Mouse (Mus musculus): ENCODE results near the gene Tulp4. TPM values are rescaled to one million over a fixed set of nuclear protein-coding genes. Genes with fewer than 3 reads are reported as not detected.
A peak's percentile ranks its signal among the peaks of the same experiment; 100 is the strongest.
"Not testable (repeated sequence)": the region's sequence is repeated elsewhere in the genome, so short reads cannot be mapped to it uniquely, and the experiment has no call there.

The Tulp4 gene
- total and polyA plus RNA-seq, 2 experiments from 2014 or later, result 92.0 to 417 TPM

DNA sequence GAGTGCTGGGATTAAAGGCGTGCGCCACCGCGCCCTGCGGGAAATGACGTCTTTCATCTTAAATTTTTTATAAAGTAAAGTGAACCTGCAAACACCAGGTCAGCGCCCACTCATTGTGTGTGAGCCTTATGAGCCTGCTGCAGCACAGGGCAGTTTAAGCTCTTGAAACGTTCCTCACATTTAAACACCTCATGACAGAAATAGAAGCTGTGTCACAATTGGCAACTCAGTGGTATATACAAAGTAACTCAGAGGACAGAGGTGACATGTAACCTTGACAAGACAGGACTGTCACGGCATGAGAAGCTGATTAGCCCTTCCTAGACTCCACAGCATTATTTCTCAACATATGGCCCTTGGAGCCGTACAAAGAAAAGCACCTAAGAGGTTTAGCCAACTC lies 110.3 kb downstream of the Tulp4 start:
- no peak for TF ChIP-seq CTCF (IDR thresholded peaks at IDR 0.05; ENCODE audit: low read depth)
- DNase-seq (no peak), ATAC-seq (no peak)
- H3K27ac ChIP-seq (ENCODE audit: low read depth, low read length), result no peak overlapping the region
- WGBS, result 93% methylated on average over 10 of the region's 10 CpGs
- no peak overlapping the region for H3K4me3 ChIP-seq (ENCODE audit: low read depth, low read length)
- no peaks in the 10 kb centered on the region for H3K9me3 ChIP-seq (ENCODE audit: low read length)
- no peak overlapping the region for H3K4me2 ChIP-seq (ENCODE audit: low read depth)
- peaks cover 48% of the 10 kb centered on the region for H3K36me3 ChIP-seq (ENCODE audit: insufficient read depth)
- no peaks in the 10 kb centered on the region for H3K4me1 ChIP-seq (ENCODE audit: insufficient read depth)
- H3K9ac ChIP-seq, result no peak overlapping the region
- H3K27me3 ChIP-seq (ENCODE audit: insufficient read depth, low read length), result no peaks in the 10 kb centered on the region

DNA sequence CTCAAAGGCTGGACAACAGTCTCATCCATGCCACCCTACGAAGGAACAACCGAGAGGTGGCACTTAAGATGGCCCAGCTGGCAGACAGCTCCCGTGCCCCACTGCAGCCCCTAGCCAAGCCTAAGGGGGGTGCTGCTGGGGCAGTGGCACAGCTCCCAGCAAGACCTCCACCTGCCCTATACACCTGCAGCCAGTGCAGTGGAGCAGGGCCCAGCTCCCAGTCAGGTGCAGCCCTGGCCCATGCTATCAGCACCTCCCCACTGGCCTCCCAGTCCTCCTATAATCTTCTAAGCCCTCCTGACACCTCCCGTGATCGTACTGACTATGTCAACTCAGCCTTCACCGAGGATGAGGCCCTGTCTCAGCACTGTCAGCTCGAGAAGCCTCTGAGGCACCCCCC lies 126.4 kb downstream of the Tulp4 start:
- not testable (repeated sequence) for ATAC-seq; H3K4me3 ChIP-seq (ENCODE audit: low read depth, low read length); H3K27me3 ChIP-seq (ENCODE audit: insufficient read depth, low read length); DNase-seq; H3K4me1 ChIP-seq (ENCODE audit: insufficient read depth); H3K4me2 ChIP-seq (ENCODE audit: low read depth); H3K36me3 ChIP-seq (ENCODE audit: insufficient read depth); H3K9me3 ChIP-seq (ENCODE audit: low read length); H3K27ac ChIP-seq (ENCODE audit: low read depth, low read length); H3K9ac ChIP-seq
- WGBS, result no CpG with 5 or more reads among the region's 7 CpGs

DNA sequence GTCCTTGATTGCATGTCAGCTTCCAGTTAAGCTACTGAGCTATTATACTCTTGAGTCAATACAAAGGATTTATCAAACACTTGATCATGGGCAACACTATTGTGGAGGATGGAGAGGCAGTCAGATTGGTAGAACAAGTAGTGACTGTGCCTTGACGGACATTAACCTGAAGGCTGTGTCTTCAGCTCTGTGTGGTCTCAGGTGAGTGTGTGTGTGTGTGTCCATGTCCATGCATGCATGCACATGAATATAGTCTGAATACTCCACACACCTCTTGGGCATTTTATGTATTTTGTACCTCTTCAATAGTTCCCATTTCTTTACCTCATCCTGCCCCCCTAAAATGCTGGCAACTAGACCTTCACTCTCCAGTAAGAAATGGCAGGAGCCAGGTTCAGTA lies 145.1 kb downstream of the Tulp4 start:
- not testable (repeated sequence) for H3K27ac ChIP-seq (ENCODE audit: low read depth, low read length); ATAC-seq; H3K4me3 ChIP-seq (ENCODE audit: low read depth, low read length); H3K27me3 ChIP-seq (ENCODE audit: insufficient read depth, low read length); H3K36me3 ChIP-seq (ENCODE audit: insufficient read depth); H3K4me2 ChIP-seq (ENCODE audit: low read depth); H3K9me3 ChIP-seq (ENCODE audit: low read length); H3K4me1 ChIP-seq (ENCODE audit: insufficient read depth); H3K9ac ChIP-seq; DNase-seq
- 89% methylated on average over 1 of the region's 1 CpGs for WGBS

DNA sequence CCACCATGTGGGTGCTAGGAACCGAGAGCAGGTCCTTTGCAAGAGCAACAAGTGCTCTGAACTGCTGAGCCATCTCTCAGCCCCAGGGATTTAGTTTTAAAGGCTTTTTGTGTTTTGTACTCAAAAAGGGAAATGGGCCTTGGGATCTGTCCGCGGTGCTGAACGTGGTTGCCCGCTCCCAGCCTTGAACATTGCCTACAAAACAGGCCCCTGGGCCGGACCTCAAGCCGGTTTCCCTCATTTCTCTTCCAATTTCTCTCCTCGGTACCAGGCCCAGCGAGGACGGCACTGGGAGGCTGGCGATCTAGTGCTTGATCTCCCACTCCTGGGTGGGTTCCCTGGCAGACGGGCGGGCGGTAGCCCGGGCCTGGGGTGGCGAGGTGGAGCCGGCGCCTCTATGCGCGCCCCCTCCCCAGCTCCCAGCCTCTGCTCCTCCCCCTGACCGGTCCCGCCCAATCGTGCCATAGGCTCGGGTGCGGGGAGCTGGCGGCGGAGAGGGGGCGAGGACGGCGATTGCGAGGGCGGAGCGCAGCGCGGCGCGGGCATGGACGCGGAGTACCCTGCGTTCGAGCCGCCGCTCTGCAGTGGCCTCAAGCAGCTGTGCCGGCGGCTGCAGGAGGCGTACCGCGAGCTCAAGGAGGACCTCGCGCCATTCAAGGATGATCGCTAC lies 150.3 kb downstream of the Tulp4 start, which contains the start of gene Tmem181a:
Gene Tmem181a, plus strand, starts transcription at position 461 of the 670 bp plus-strand sequence.
- Histone ChIP-seq H3K4me2 (ENCODE audit: low read depth) (peak within 1 kb of the TSS; percentile 41), H3K9ac (peak within 1 kb of the TSS; percentile 46), H3K4me3 (ENCODE audit: low read depth, low read length) (peak within 1 kb of the TSS; percentile 30)
- H3K27ac ChIP-seq (ENCODE audit: low read depth, low read length); H3K4me1 ChIP-seq (ENCODE audit: insufficient read depth); H3K27me3 ChIP-seq (ENCODE audit: insufficient read depth, low read length); H3K9me3 ChIP-seq (ENCODE audit: low read length); H3K36me3 ChIP-seq (ENCODE audit: insufficient read depth); DNase-seq: not testable (repeated sequence)
- WGBS, result under 1% methylated on average over 15 of the region's 51 CpGs
- ATAC-seq, result peak; percentile 94

DNA sequence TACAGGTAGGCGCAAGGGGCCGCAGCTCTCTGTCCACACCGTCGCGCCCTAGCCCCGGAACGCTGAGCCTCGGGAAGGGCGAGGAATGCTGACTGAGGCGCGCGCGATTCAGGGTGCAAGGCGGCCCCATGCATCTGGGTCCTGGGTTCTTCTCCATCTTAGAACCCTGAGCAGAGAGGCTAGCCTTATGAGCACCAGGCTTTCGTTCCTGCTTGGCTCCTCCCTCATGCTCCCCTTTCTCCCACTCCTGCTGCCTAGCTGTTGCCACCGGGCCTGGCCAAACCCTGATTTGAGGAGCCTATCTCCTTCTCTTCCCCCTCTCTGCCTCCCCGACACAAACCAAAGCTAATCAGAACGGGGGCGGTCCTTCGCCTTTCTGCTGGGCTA lies 150.8 kb downstream of the Tulp4 start:
- peak; percentile 5 for DNase-seq
- not testable (repeated sequence) for H3K27me3 ChIP-seq (ENCODE audit: insufficient read depth, low read length); H3K27ac ChIP-seq (ENCODE audit: low read depth, low read length); H3K4me1 ChIP-seq (ENCODE audit: insufficient read depth); H3K9me3 ChIP-seq (ENCODE audit: low read length); H3K36me3 ChIP-seq (ENCODE audit: insufficient read depth)
- Histone ChIP-seq H3K9ac (peak overlapping the region; percentile 46), H3K4me2 (ENCODE audit: low read depth) (peak overlapping the region; percentile 41), H3K4me3 (ENCODE audit: low read depth, low read length) (peak overlapping the region; percentile 30)
- 0% methylated on average over 11 of the region's 20 CpGs for WGBS
- peak; percentile 80 for ATAC-seq

DNA sequence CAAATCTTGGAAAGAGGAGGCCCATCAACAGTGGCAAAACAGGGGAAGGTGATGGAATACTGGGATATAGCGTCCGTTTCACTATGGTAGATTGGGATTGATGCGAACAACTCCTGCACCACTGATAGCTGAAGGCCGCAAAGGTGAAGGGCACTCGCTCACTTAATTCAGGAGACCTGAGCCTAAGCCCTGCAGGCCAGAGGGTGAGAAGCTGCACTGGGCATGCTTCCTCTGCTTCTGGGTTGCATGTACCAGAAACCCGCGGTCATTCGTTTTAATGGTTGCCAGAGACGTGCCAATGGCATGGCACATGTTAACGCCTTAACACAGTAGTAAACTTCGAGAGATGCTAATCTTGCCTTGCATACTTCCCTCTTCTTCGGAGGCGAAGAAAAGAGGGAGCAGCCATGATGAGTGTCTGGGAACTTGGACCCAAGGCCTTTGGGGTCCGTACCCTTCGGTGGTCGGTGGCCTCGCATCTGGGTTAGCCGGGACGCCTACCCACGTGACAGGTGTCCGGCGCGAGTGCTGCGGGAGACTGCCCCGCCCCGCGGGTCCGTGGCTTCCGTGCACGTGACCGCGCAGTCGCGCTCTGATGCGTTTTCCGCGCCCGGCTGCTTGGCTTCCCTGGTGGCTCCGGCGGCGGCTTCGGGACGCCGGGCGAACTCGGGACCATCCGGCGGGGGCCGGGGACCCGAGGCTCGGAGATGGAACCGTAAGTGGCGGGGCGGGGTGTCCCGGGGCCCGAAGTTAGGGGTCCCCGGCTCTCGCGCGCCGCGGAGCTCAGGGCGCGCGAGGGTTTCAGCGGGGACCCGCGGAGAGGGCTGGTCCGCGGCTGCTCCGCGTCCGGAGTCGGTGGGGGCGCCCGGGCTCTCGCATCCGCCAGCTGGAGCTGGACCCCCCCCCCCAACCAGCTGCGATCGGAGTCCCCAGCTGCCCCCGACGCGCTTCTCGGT lies 163.9 kb downstream of the Tulp4 start:
- not testable (repeated sequence) for H3K27ac ChIP-seq (ENCODE audit: low read depth, low read length); H3K4me1 ChIP-seq (ENCODE audit: insufficient read depth); H3K36me3 ChIP-seq (ENCODE audit: insufficient read depth); H3K9me3 ChIP-seq (ENCODE audit: low read length); H3K27me3 ChIP-seq (ENCODE audit: insufficient read depth, low read length)
- WGBS, result under 1% methylated on average over 52 of the region's 84 CpGs
- ATAC-seq (peak; percentile 91), DNase-seq (peak; percentile 45)
- H3K4me2 ChIP-seq (ENCODE audit: low read depth), result peak overlapping the region; percentile 64
- peak overlapping the region; percentile 43 for H3K4me3 ChIP-seq (ENCODE audit: low read depth, low read length)
- peak overlapping the region; percentile 57 for H3K9ac ChIP-seq

DNA sequence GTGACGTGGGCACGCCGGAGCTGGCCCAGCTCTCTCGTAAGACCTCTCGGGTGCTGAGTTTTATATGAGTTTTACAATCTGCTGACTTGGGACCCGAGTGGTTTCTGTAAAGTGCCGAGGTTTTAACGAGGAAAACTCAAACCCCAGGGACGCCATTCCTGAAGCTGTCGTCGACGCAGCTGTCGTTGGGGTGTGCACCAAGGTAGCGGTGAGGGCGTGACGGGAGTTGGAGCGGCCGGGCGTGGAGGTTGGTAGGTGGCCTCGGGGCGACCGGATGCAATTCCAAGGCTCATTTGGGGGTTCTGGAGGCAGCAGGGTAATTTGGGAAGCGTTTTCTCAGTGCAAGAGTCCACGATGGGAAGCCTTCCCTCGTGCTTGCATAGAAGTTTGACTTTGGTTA lies 164.6 kb downstream of the Tulp4 start:
- peak overlapping the region; percentile 57 for H3K9ac ChIP-seq
- ATAC-seq; H3K27me3 ChIP-seq (ENCODE audit: insufficient read depth, low read length); H3K4me1 ChIP-seq (ENCODE audit: insufficient read depth); H3K36me3 ChIP-seq (ENCODE audit: insufficient read depth); H3K9me3 ChIP-seq (ENCODE audit: low read length); H3K27ac ChIP-seq (ENCODE audit: low read depth, low read length): not testable (repeated sequence)
- peak overlapping the region; percentile 43 for H3K4me3 ChIP-seq (ENCODE audit: low read depth, low read length)
- H3K4me2 ChIP-seq (ENCODE audit: low read depth), result peak overlapping the region; percentile 64
- 1% methylated on average over 25 of the region's 25 CpGs for WGBS
- DNase-seq, result peak; percentile 13

DNA sequence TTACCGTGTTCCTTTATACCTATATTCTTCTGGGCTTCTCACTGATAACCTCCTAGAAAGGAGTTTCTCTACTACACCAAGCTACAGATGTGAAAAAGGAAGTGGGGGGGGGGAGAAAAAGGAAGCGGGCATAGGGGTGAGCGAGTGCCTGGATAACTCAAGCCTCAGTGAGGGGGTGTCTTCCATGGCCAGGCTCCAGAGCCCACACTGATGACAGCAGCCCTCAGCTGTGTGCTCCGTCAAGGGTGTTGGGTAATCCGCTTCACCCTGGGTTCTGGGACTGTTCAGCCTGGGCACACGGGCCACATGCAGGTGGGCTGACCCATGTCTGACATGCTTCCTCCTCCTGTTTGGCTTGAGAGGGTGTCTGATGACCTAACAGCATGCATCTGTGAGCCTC lies 165.7 kb downstream of the Tulp4 start:
- not testable (repeated sequence) for H3K9ac ChIP-seq; ATAC-seq; H3K4me2 ChIP-seq (ENCODE audit: low read depth); H3K36me3 ChIP-seq (ENCODE audit: insufficient read depth); H3K27me3 ChIP-seq (ENCODE audit: insufficient read depth, low read length); H3K4me3 ChIP-seq (ENCODE audit: low read depth, low read length); H3K27ac ChIP-seq (ENCODE audit: low read depth, low read length); H3K4me1 ChIP-seq (ENCODE audit: insufficient read depth); DNase-seq; H3K9me3 ChIP-seq (ENCODE audit: low read length)
- WGBS, result 91% methylated on average over 6 of the region's 6 CpGs

DNA sequence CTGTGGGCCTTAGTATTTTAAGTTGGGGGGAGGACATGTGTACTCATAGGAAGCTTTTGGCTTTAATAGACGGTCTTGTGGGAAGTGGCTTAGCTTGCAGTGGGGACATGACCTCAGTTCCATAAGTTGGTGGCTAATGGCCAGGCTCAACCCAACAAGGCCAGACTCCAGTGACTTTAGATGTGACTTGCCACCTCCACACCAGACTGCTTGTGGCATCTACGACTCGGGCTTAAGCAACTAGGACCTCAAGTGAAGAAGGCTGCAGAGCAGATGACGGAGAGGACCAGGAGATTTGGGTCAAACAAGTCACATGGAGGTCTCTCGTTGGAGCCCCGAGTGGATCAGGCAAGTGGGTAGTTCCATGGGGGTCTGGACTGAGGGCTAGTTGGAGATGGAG lies 168.5 kb downstream of the Tulp4 start:
- not testable (repeated sequence) for H3K27me3 ChIP-seq (ENCODE audit: insufficient read depth, low read length); H3K4me3 ChIP-seq (ENCODE audit: low read depth, low read length); DNase-seq; H3K9ac ChIP-seq; H3K36me3 ChIP-seq (ENCODE audit: insufficient read depth); H3K9me3 ChIP-seq (ENCODE audit: low read length); H3K27ac ChIP-seq (ENCODE audit: low read depth, low read length); H3K4me2 ChIP-seq (ENCODE audit: low read depth); H3K4me1 ChIP-seq (ENCODE audit: insufficient read depth); ATAC-seq
- 99% methylated on average over 4 of the region's 6 CpGs for WGBS

DNA sequence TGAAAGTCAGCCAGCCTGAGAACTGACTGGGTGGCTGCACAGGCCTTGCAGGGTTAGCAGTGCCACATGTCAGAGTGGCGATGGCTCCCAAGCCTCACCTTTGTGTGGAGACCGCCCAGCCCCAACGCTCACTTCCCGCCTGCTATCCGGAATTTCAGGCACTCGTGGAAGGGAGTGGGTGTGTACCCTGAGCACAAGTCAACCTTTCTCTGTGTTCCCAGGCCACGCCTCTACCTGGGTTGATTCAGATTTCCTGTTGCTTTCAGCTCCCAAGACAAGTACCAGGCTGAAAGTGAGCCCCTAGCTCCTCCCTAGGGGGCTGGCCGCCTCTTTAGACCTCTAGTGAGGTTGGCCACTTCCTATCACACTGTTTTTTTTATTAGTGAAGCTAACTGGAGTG lies 173.0 kb downstream of the Tulp4 start:
- H3K27ac ChIP-seq (ENCODE audit: low read depth, low read length); H3K36me3 ChIP-seq (ENCODE audit: insufficient read depth); H3K4me3 ChIP-seq (ENCODE audit: low read depth, low read length); H3K4me1 ChIP-seq (ENCODE audit: insufficient read depth); H3K9ac ChIP-seq; DNase-seq; H3K4me2 ChIP-seq (ENCODE audit: low read depth); H3K9me3 ChIP-seq (ENCODE audit: low read length); ATAC-seq; H3K27me3 ChIP-seq (ENCODE audit: insufficient read depth, low read length): not testable (repeated sequence)
- WGBS, result 74% methylated on average over 8 of the region's 8 CpGs
